Mouse (Mus musculus): ENCODE results near the gene Sf1.

DNA sequence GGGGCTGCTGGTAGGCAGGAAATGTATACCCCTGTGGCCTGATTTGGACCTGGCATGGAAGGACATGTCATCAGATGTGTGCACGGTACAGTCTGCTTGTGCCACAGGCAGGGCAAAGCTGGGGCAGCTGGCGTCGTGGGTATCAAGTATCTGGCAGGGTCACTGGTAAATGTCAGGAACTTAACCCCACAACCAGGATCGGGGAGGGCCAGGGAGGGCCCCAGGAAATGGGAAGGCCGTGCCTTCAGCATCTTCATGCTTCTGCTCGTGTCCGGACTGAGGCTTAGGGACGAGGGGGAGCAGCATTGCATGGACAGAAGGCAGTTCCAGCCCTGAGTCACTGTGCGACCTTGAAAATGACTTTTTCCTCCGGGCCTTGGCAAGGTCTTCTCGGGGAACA, 21.5 kb downstream of the Sf1 start:
- TF ChIP-seq CTCF (IDR thresholded peaks at IDR 0.05; ENCODE audit: extremely low read depth, insufficient read length, insufficient replicate concordance, low read depth, low read length) (no peak), POLR2A (IDR thresholded peaks at IDR 0.05; ENCODE audit: low read depth, low read length) (no peak)
